Mouse (Mus musculus): Measurements from ENCODE around the gene Lypla2.

The Lypla2 gene

GRCm38 (mm10) chr4:135918635-135919279 is 53.7 kb downstream of the Lypla2 start:
- peak; percentile 39 for DNase-seq
